Mouse (Mus musculus) layer of hippocampus, postnatal 10 days (tissue): ENCODE measurements at regions not wholly inside any gene's neighbourhood (a gene's known extent, or its start where the extent isn't known, plus 50 kb on each side); places are given as distances from the start of the nearest gene placed in this dataset.
"Not testable (repeated sequence)": the region's sequence is repeated elsewhere in the genome, so short reads cannot be mapped to it uniquely, and the experiment has no call there.

Experiments used
- DNase-seq, 2 experiments: peaks; one replicate each; pipeline ENCODE4 v3.0.0; 2021; ENCODE audit warnings: low spot score in 2 of 2

DNA sequence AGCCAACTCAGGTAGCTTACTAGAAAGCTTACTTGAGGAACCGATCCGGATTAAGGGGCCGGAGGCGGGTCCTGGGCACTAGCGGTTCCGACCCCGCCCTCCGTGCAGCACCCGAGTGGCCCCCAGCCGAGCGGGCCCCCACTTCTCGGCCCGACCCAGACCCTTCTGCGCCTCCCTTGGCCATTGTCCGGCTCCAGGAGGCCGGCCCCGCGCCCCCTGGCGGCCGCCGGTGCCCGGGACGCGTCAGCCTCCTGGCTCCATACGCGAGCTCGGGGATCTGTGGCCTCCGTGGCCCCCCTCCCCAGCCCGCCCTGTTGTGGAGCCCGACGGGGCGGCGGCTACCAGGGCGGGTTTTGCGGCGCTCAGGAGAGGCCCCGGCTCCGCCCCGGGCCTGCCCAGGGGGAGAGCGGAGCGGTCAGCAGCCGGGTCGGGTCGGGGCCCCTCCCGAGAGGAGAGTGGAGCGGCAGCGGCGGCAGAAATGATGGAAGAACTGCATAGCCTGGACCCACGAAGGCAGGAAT, 94.3 kb upstream of the Zfp986 start:
- DNase-seq: peak; percentile 20

- DNase-seq: not testable (repeated sequence)
Observed at GRCm38 (mm10) chr4:145774884-145775283, 93.7 kb upstream of the Zfp986 start.

DNA sequence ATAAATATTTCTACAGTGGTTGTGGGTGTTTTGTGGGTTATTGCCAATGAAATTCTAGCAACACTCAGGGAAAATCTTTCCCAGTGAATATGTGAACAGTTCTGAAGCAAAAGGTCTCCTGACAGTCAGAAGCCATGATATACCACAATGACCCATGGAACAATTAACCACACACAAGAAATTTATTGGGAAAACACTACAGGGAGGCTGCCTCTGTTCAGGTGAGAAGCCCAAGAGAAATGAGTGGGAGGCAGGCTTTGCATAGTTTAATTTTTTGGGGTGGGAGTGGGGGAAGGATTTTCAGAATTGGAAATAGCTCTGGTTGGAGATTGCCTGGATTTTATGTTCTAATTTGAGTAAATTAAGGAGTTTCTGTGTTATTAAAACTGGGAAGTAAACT, 92.1 kb upstream of the Zfp986 start:
- DNase-seq: not testable (repeated sequence)

GRCm38 (mm10) chr4:145781281-145781896, 87.2 kb upstream of the Zfp986 start:
- not testable (repeated sequence) for DNase-seq

DNA sequence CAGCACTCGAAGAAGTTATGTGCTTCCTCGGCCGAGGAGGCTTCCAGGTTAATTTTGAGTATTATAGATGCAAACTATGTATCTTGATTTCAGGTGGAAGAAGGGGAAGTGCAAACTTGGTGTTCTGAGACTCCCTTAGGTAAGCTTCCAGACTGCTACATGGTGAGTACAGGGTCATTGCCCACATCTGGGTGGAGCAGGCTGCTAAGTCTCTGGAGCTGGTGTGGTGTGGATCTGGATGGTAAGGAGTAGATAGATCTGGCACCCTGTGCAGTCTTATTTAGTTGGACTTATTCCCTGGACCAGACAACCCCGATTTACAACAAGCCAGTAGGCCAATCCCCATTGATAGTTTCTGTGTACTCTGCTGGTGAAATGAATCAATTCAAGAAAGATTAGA, 53.9 kb upstream of the Zfp986 start:
- not testable (repeated sequence) for DNase-seq
